Mouse (Mus musculus) cortical plate, adult 2 months (tissue): ENCODE measurements at regions not wholly inside any gene's neighbourhood (a gene's known extent, or its start where the extent isn't known, plus 50 kb on each side); places are given as distances from the start of the nearest gene placed in this dataset.

Source experiments
- CTCF ChIP-seq: fragments of 200-500 bp; IDR thresholded peaks from 2 replicates; pipeline ENCODE4 v1.5.1; 2011; ENCODE audit warnings: mild to moderate bottlenecking, control low read depth, low read length; ENCODE audit not compliant: insufficient read depth; ENCODE audit errors: extremely low read depth
- POLR2A ChIP-seq: fragments of 200-500 bp; IDR thresholded peaks from 2 replicates; pipeline ENCODE4 v1.6.1; 2011; ENCODE audit warnings: mild to moderate bottlenecking, low read length, control low read depth; ENCODE audit not compliant: insufficient read depth; ENCODE audit errors: extremely low read depth

GRCm38 (mm10) chr4:12474421-12474820, 302.6 kb upstream of the Fam92a start:
- no peak for TF ChIP-seq POLR2A
- TF ChIP-seq CTCF, result no peak
